1 mouse cellular context compared by ENCODE assay signal in the genomic region with DNA sequence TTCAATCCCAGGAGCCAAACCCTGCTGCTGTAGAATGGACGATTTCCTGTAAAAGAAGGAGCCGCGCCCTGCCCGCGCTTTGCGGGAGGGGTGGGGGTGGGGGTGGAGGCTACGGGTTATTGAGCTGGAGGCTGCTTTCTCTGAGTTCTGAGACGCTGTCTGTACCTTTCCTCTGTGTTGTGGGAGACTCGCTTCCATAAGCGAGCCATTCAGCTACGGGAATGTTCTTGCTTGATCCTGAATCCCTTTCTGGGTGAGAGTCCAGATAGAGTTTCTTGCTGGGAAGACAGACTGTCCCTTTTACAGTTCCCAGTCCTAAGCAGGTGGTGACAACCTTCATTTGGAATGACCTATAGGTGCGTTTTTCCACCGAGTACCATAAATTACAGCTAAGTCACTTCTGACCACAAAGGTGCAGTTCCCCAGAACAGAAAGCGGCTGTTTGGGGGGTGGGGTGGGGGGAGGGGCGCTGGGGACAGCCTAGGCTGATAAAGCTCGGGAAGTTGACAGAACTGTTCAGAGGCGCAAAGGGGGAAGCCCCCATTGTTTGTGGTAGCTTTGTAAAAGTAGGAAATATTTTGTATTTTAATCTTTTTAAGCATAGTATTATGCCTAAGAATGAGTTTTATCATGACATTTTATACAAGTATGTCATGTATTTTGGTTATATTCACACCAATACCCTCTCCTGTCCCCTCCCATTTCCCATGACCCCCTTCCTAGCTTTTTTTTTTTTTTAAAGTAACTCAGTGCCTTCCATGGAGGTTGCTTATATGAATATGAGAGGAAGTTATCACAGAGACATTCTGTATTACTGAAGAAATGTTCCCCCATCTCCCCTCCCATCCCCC.
TF ChIP-seq lines count a peak whose summit lies in the region.

No protein-coding gene starts in this region.

TF ChIP-seq in CH12.LX, 34 proteins besides CTCF, POLR2A, EP300 and RAD21 (continued from another document):
- TF ChIP-seq SIN3A (IDR thresholded peaks at IDR 0.05; ENCODE audit: low read length) (peak; percentile 21; the same call in 1 of the 2 replicates), UBTF (IDR thresholded peaks at IDR 0.05; ENCODE audit: low read depth, low read length) (no peak), JUN (IDR thresholded peaks at IDR 0.05; ENCODE audit: insufficient read depth, low read depth, low read length) (no peak), CHD2 (IDR thresholded peaks at IDR 0.05; ENCODE audit: low read length) (peak; percentile 60), POLR2AphosphoS2 (IDR thresholded peaks at IDR 0.05; ENCODE audit: low read depth, low read length) (no peak), HCFC1 (IDR thresholded peaks at IDR 0.05; ENCODE audit: low read depth, low read length) (no peak), ZC3H11A (IDR thresholded peaks at IDR 0.05; ENCODE audit: low read depth, low read length) (no peak)
